Mouse (Mus musculus): ENCODE results near the gene Clybl. TPM values are rescaled to one million over a fixed set of nuclear protein-coding genes. Genes with fewer than 3 reads are reported as not detected.

Clybl gene
- 22.1 and 23.1 TPM in 2 replicates for polyA plus RNA-seq (2015; fragmentation: Nextera tagmentation; extraction: Ambion mirVana)

GRCm38 (mm10) chr14:122181078-122181814, at the start of gene Clybl:
TSS of gene Clybl (plus strand) at chr14:122181704.
- Histone ChIP-seq H3K9ac (ENCODE audit: low read depth, low read length) (peak within 1 kb of the TSS; percentile 85), H3K27ac (ENCODE audit: low read length) (peak within 1 kb of the TSS; percentile 80), H3K27me3 (ENCODE audit: control insufficient read depth, insufficient read depth, low read depth, low read length) (no peaks in the 10 kb centered on the region), H3K9me3 (replicated peaks; ENCODE audit: control insufficient read depth, low read length) (no peaks in the 10 kb centered on the region), H3K36me3 (ENCODE audit: control insufficient read depth, insufficient read depth) (no peaks in the 10 kb centered on the region), H3K4me2 (ENCODE audit: low read depth, low read length) (peak within 1 kb of the TSS; percentile 92), H3K4me3 (ENCODE audit: low read depth, low read length) (peak within 1 kb of the TSS; percentile 85), H3K4me1 (ENCODE audit: control insufficient read depth, low read depth, low read length) (peaks cover 32% of the 10 kb centered on the region)
- ATAC-seq (ENCODE audit: low read depth) = peak; percentile 99
- 3% methylated on average over 45 of the region's 45 CpGs for WGBS (ENCODE audit: insufficient replicate concordance)

GRCm38 (mm10) chr14:122136368-122136928, 45.1 kb upstream of the Clybl start:
- WGBS (ENCODE audit: insufficient replicate concordance) = 81% methylated on average over 3 of the region's 3 CpGs
- Histone ChIP-seq H3K27ac (ENCODE audit: low read length) (no peak overlapping the region), H3K4me1 (ENCODE audit: control insufficient read depth, low read depth, low read length) (no peaks in the 10 kb centered on the region), H3K9me3 (replicated peaks; ENCODE audit: control insufficient read depth, low read length) (no peaks in the 10 kb centered on the region), H3K9ac (ENCODE audit: low read depth, low read length) (no peak overlapping the region), H3K4me2 (ENCODE audit: low read depth, low read length) (no peak overlapping the region), H3K4me3 (ENCODE audit: low read depth, low read length) (no peak overlapping the region), H3K36me3 (ENCODE audit: control insufficient read depth, insufficient read depth) (peaks cover 24% of the 10 kb centered on the region), H3K27me3 (ENCODE audit: control insufficient read depth, insufficient read depth, low read depth, low read length) (no peaks in the 10 kb centered on the region)
- ATAC-seq (ENCODE audit: low read depth) = no peak

DNA sequence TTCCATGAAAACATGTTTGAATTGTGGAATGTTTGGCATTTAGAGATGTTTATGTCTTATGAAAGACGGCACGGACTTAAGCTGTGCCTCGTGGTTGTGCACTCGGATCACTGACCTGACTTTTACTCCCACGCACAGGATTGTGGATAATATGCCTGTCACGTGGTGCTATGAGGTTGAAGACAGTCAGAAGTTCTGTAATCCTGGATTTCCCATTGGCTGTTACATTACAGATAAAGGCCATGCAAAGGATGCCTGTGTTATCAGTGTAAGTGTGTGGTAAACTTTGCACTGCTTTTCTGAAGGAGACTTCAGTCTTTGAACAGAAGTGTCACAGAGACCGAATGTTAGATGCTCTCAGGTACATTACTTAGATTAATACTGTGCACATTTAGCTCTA, 44.3 kb upstream of the Clybl start:
- Histone ChIP-seq H3K27me3 (ENCODE audit: control insufficient read depth, insufficient read depth, low read depth, low read length) (no peaks in the 10 kb centered on the region), H3K36me3 (ENCODE audit: control insufficient read depth, insufficient read depth) (peaks cover 27% of the 10 kb centered on the region), H3K9me3 (replicated peaks; ENCODE audit: control insufficient read depth, low read length) (no peaks in the 10 kb centered on the region), H3K27ac (ENCODE audit: low read length) (no peak overlapping the region), H3K4me3 (ENCODE audit: low read depth, low read length) (no peak overlapping the region), H3K9ac (ENCODE audit: low read depth, low read length) (no peak overlapping the region), H3K4me1 (ENCODE audit: control insufficient read depth, low read depth, low read length) (no peaks in the 10 kb centered on the region), H3K4me2 (ENCODE audit: low read depth, low read length) (no peak overlapping the region)
- no peak for ATAC-seq (ENCODE audit: low read depth)
- WGBS (ENCODE audit: insufficient replicate concordance) = 71% methylated on average over 7 of the region's 7 CpGs

- no peaks in the 10 kb centered on the region for H3K9me3 ChIP-seq (replicated peaks; ENCODE audit: control insufficient read depth, low read length)
- no peaks in the 10 kb centered on the region; the same call in 1 of the 2 replicates for H3K4me1 ChIP-seq (ENCODE audit: control insufficient read depth, low read depth, low read length)
- H3K36me3 ChIP-seq (ENCODE audit: control insufficient read depth, insufficient read depth) = peaks cover 29% of the 10 kb centered on the region
- no peak overlapping the region for H3K4me3 ChIP-seq (ENCODE audit: low read depth, low read length)
- H3K27ac ChIP-seq (ENCODE audit: low read length) = no peak overlapping the region
- no peak for ATAC-seq (ENCODE audit: low read depth)
- no peak overlapping the region for H3K9ac ChIP-seq (ENCODE audit: low read depth, low read length)
- no peaks in the 10 kb centered on the region for H3K27me3 ChIP-seq (ENCODE audit: control insufficient read depth, insufficient read depth, low read depth, low read length)
- 77% methylated on average over 1 of the region's 1 CpGs for WGBS (ENCODE audit: insufficient replicate concordance)
- no peak overlapping the region for H3K4me2 ChIP-seq (ENCODE audit: low read depth, low read length)
Measured at GRCm38 (mm10) chr14:122140126-122140525, 41.4 kb upstream of the Clybl start.

GRCm38 (mm10) chr14:122143585-122144269, 37.8 kb upstream of the Clybl start:
- Histone ChIP-seq H3K4me3 (ENCODE audit: low read depth, low read length) (no peak overlapping the region), H3K9ac (ENCODE audit: low read depth, low read length) (no peak overlapping the region), H3K27me3 (ENCODE audit: control insufficient read depth, insufficient read depth, low read depth, low read length) (no peaks in the 10 kb centered on the region), H3K4me1 (ENCODE audit: control insufficient read depth, low read depth, low read length) (no peaks in the 10 kb centered on the region; the same call in 1 of the 2 replicates), H3K4me2 (ENCODE audit: low read depth, low read length) (no peak overlapping the region), H3K9me3 (replicated peaks; ENCODE audit: control insufficient read depth, low read length) (no peaks in the 10 kb centered on the region), H3K36me3 (ENCODE audit: control insufficient read depth, insufficient read depth) (peaks cover 38% of the 10 kb centered on the region), H3K27ac (ENCODE audit: low read length) (no peak overlapping the region)
- 72% methylated on average over 4 of the region's 4 CpGs for WGBS (ENCODE audit: insufficient replicate concordance)
- ATAC-seq (ENCODE audit: low read depth) = no peak

DNA sequence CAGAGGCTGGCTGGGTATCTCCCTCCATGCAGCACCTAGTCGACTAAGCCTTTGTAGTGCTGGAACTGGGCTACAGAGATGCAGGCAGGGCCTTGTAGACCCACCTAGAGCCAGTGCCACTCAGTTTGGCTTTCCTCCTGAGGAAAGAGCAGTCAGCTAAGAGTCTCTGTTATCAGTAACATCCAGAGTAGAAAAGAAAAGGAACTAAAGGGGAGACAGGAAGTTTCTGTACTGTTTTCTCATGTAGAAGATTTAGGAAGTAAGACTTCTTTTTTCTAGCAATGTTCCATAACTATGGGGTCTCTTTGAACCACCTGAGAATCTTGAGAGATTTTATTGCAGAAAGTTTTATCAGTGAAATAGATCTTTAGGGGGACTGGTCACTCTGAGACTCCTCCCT, 36.1 kb upstream of the Clybl start:
- no peak overlapping the region for H3K4me3 ChIP-seq (ENCODE audit: low read depth, low read length)
- H3K9ac ChIP-seq (ENCODE audit: low read depth, low read length) = no peak overlapping the region
- H3K4me2 ChIP-seq (ENCODE audit: low read depth, low read length) = no peak overlapping the region
- H3K36me3 ChIP-seq (ENCODE audit: control insufficient read depth, insufficient read depth) = peaks cover 34% of the 10 kb centered on the region
- 23% methylated on average over 1 of the region's 1 CpGs for WGBS (ENCODE audit: insufficient replicate concordance)
- no peaks in the 10 kb centered on the region; the same call in 1 of the 2 replicates for H3K4me1 ChIP-seq (ENCODE audit: control insufficient read depth, low read depth, low read length)
- H3K27ac ChIP-seq (ENCODE audit: low read length) = no peak overlapping the region
- no peaks in the 10 kb centered on the region for H3K9me3 ChIP-seq (replicated peaks; ENCODE audit: control insufficient read depth, low read length)
- ATAC-seq (ENCODE audit: low read depth) = no peak
- H3K27me3 ChIP-seq (ENCODE audit: control insufficient read depth, insufficient read depth, low read depth, low read length) = no peaks in the 10 kb centered on the region

DNA sequence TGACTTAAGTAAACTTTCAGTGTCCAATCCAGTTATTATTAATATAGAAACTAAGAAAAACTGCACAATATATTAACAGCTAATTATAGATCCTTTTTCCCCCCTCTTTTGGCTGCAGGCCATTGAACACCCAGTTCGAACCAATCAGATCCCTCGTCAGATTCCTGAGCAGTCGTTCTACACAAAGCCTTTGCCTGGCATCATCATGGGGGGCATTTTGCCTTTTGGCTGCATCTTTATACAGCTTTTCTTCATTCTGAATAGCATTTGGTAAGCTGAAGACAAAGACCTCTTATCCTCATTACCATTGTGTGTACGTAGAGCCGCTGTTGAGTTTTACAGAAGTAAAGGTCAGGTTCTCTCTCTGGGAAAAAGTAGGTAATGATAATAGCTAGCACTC, 30.9 kb upstream of the Clybl start:
- Histone ChIP-seq H3K27me3 (ENCODE audit: control insufficient read depth, insufficient read depth, low read depth, low read length) (no peaks in the 10 kb centered on the region), H3K4me1 (ENCODE audit: control insufficient read depth, low read depth, low read length) (no peaks in the 10 kb centered on the region), H3K4me2 (ENCODE audit: low read depth, low read length) (no peak overlapping the region), H3K4me3 (ENCODE audit: low read depth, low read length) (no peak overlapping the region), H3K9ac (ENCODE audit: low read depth, low read length) (no peak overlapping the region), H3K9me3 (replicated peaks; ENCODE audit: control insufficient read depth, low read length) (no peaks in the 10 kb centered on the region), H3K36me3 (ENCODE audit: control insufficient read depth, insufficient read depth) (peaks cover 43% of the 10 kb centered on the region), H3K27ac (ENCODE audit: low read length) (no peak overlapping the region)
- ATAC-seq (ENCODE audit: low read depth) = no peak
- 86% methylated on average over 5 of the region's 5 CpGs for WGBS (ENCODE audit: insufficient replicate concordance)

- Histone ChIP-seq H3K4me1 (ENCODE audit: control insufficient read depth, low read depth, low read length) (no peaks in the 10 kb centered on the region), H3K36me3 (ENCODE audit: control insufficient read depth, insufficient read depth) (peaks cover 24% of the 10 kb centered on the region), H3K27me3 (ENCODE audit: control insufficient read depth, insufficient read depth, low read depth, low read length) (no peaks in the 10 kb centered on the region), H3K27ac (ENCODE audit: low read length) (no peak overlapping the region), H3K9ac (ENCODE audit: low read depth, low read length) (no peak overlapping the region), H3K4me2 (ENCODE audit: low read depth, low read length) (no peak overlapping the region), H3K9me3 (replicated peaks; ENCODE audit: control insufficient read depth, low read length) (no peaks in the 10 kb centered on the region), H3K4me3 (ENCODE audit: low read depth, low read length) (no peak overlapping the region)
- no peak for ATAC-seq (ENCODE audit: low read depth)
- 74% methylated on average over 7 of the region's 7 CpGs for WGBS (ENCODE audit: insufficient replicate concordance)
Measured at GRCm38 (mm10) chr14:122157738-122158137, 23.8 kb upstream of the Clybl start.

DNA sequence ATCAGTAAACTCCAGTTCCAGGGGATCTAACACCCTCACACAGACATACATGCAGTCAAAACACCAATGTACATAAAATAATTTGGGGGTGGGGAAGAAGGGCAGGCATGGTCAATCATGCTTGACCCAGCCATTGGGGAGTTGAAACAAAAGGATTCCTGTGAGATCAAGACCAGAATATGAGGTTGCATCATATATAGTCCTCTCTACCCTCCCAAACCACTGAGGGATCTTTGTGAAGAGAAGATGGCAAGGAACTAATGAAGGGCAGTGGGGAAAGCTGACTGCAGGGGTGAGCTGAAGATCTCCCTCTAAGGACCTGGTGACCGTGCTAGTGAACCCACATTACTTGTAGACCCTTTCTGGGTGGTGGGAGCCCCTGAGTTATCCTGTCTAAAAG, 20.6 kb upstream of the Clybl start:
- H3K4me1 ChIP-seq (ENCODE audit: control insufficient read depth, low read depth, low read length) = no peaks in the 10 kb centered on the region
- no peak overlapping the region for H3K4me3 ChIP-seq (ENCODE audit: low read depth, low read length)
- H3K4me2 ChIP-seq (ENCODE audit: low read depth, low read length) = no peak overlapping the region
- H3K9me3 ChIP-seq (replicated peaks; ENCODE audit: control insufficient read depth, low read length) = no peaks in the 10 kb centered on the region
- H3K27me3 ChIP-seq (ENCODE audit: control insufficient read depth, insufficient read depth, low read depth, low read length) = no peaks in the 10 kb centered on the region
- H3K9ac ChIP-seq (ENCODE audit: low read depth, low read length) = no peak overlapping the region
- WGBS (ENCODE audit: insufficient replicate concordance) = 72% methylated on average over 1 of the region's 1 CpGs
- H3K36me3 ChIP-seq (ENCODE audit: control insufficient read depth, insufficient read depth) = peaks cover 9% of the 10 kb centered on the region; the same call in 1 of the 2 replicates
- ATAC-seq (ENCODE audit: low read depth) = no peak
- H3K27ac ChIP-seq (ENCODE audit: low read length) = no peak overlapping the region

Data from liver, embryonic 16.5 days (tissue).